Mouse (Mus musculus) stomach, embryonic 14.5 days (tissue): Measurements from ENCODE around the gene Adipoq. TPM values are rescaled to one million over a fixed set of nuclear protein-coding genes. Genes with fewer than 3 reads are reported as not detected.

Source experiments
- ATAC-seq: fragments of 200-750 bp; cut with Nextera tagmentation; 2 replicates; pipeline ENCODE4 v1.8.0; 2017; ENCODE audit warnings: low read depth, moderate TSS enrichment; ENCODE audit not compliant: insufficient number of reproducible peaks, insufficient read depth, low FRiP score
- H3K27ac ChIP-seq: fragments of 300-500 bp; sonication (generic); 2 replicates; pipeline ENCODE4 v1.5.1; 2014; ENCODE audit warnings: mild to moderate bottlenecking, low read length, moderate library complexity, mixed read lengths
- H3K27me3 ChIP-seq: fragments of 300-500 bp; sonication (generic); 2 replicates; pipeline ENCODE4 v1.6.1; 2014; ENCODE audit warnings: low read length, control low read depth, mixed read lengths; ENCODE audit not compliant: control insufficient read depth, insufficient read depth
- H3K36me3 ChIP-seq: fragments of 300-500 bp; sonication (generic); 2 replicates; pipeline ENCODE4 v1.6.1; 2014; ENCODE audit warnings: mild to moderate bottlenecking, control low read depth, low read length, moderate library complexity, mixed read lengths; ENCODE audit not compliant: control insufficient read depth, insufficient read depth
- H3K4me1 ChIP-seq: fragments of 300-500 bp; sonication (generic); 2 replicates; pipeline ENCODE4 v1.6.1; 2014; ENCODE audit warnings: low read length, control low read depth, mixed read lengths; ENCODE audit not compliant: control insufficient read depth, insufficient read depth
- H3K4me2 ChIP-seq: fragments of 300-500 bp; sonication (generic); replicated peaks from 2 replicates; pipeline ENCODE4 v1.6.1; 2014; ENCODE audit warnings: low read depth, low read length, control low read depth
- H3K4me3 ChIP-seq: fragments of 300-500 bp; sonication (generic); 2 replicates; pipeline ENCODE4 v1.5.1; 2014; ENCODE audit warnings: low read depth, low read length, control low read depth
- H3K9ac ChIP-seq: fragments of 300-500 bp; sonication (generic); replicated peaks from 2 replicates; pipeline ENCODE4 v1.6.1; 2014; ENCODE audit warnings: low read depth, mild to moderate bottlenecking, control low read depth, low read length, moderate library complexity, mixed read lengths
- H3K9me3 ChIP-seq: fragments of 300-500 bp; sonication (generic); 2 replicates; pipeline ENCODE4 v1.6.1; 2016; ENCODE audit warnings: low read depth, low read length, control low read depth; ENCODE audit not compliant: control insufficient read depth
- WGBS: fragments of 180-500 bp; shearing (Covaris S2); extraction: QIAGEN DNeasy Blood & Tissue Kit; methylation state at CpG from one replicate; pipeline ENCODE4 v1.1.7; 2014; 5-methylcytosine and 5-hydroxymethylcytosine counted together
- polyA plus RNA-seq: library from polyadenylated mRNA; unstranded; fragments of >200 nt; fragmentation: Nextera tagmentation; extraction: Ambion mirVana; gene quantifications from 2 replicates; pipeline ENCODE4 v1.2.1, GENCODE M21; 2014

Gene Adipoq
- polyA plus RNA-seq, 1 experiment from 2014 or later, result not detected

- Histone ChIP-seq H3K9me3 (no peaks in the 10 kb centered on the region), H3K27me3 (no peaks in the 10 kb centered on the region), H3K9ac (no peak overlapping the region), H3K4me3 (no peak overlapping the region), H3K4me2 (no peak overlapping the region), H3K36me3 (peaks cover 23% of the 10 kb centered on the region), H3K27ac (no peak overlapping the region), H3K4me1 (peaks cover 10% of the 10 kb centered on the region)
- no peak for ATAC-seq
- 94% methylated on average over 4 of the region's 4 CpGs for WGBS
Measured at GRCm38 (mm10) chr16:23124398-23124797, 21.9 kb upstream of the Adipoq start.

- WGBS, result 0% methylated on average over 4 of the region's 4 CpGs
- Histone ChIP-seq H3K9ac (peak overlapping the region; percentile 82), H3K36me3 (peaks cover 4% of the 10 kb centered on the region), H3K4me2 (peak overlapping the region; percentile 89), H3K27me3 (no peaks in the 10 kb centered on the region), H3K4me1 (peaks cover 10% of the 10 kb centered on the region), H3K27ac (peak overlapping the region; percentile 98), H3K4me3 (peak overlapping the region; percentile 60), H3K9me3 (no peaks in the 10 kb centered on the region)
- peak; percentile 17; the same call in 1 of the 2 replicates for ATAC-seq
Measured at GRCm38 (mm10) chr16:23127311-23127672, 19.0 kb upstream of the Adipoq start.

GRCm38 (mm10) chr16:23127673-23128375, 18.5 kb upstream of the Adipoq start, which contains the start of gene Rfc4:
Rfc4 (minus strand) TSS chr16:23127737.
- H3K4me3 ChIP-seq, result peak within 1 kb of the TSS; percentile 60
- H3K4me2 ChIP-seq, result peak within 1 kb of the TSS; percentile 89
- under 1% methylated on average over 51 of the region's 51 CpGs for WGBS
- peak within 1 kb of the TSS; percentile 98 for H3K27ac ChIP-seq
- H3K36me3 ChIP-seq, result no peaks in the 10 kb centered on the region
- ATAC-seq, result peak; percentile 91
- H3K4me1 ChIP-seq, result peaks cover 10% of the 10 kb centered on the region
- no peaks in the 10 kb centered on the region for H3K9me3 ChIP-seq
- no peaks in the 10 kb centered on the region for H3K27me3 ChIP-seq
- peak within 1 kb of the TSS; percentile 82 for H3K9ac ChIP-seq

GRCm38 (mm10) chr16:23130303-23130702, 16.0 kb upstream of the Adipoq start:
- ATAC-seq, result no peak
- H3K4me1 ChIP-seq, result peaks cover 10% of the 10 kb centered on the region
- H3K27me3 ChIP-seq, result no peaks in the 10 kb centered on the region
- no peak overlapping the region for H3K9ac ChIP-seq
- no peak overlapping the region for H3K4me2 ChIP-seq
- WGBS, result 88% methylated on average over 3 of the region's 3 CpGs
- no peaks in the 10 kb centered on the region for H3K36me3 ChIP-seq
- H3K27ac ChIP-seq, result no peak overlapping the region
- H3K9me3 ChIP-seq, result no peaks in the 10 kb centered on the region
- no peak overlapping the region for H3K4me3 ChIP-seq

GRCm38 (mm10) chr16:23132336-23132735, 14.0 kb upstream of the Adipoq start:
- H3K4me2 ChIP-seq, result no peak overlapping the region
- H3K9me3 ChIP-seq, result no peaks in the 10 kb centered on the region
- H3K27me3 ChIP-seq, result no peaks in the 10 kb centered on the region
- H3K9ac ChIP-seq, result no peak overlapping the region
- H3K4me3 ChIP-seq, result no peak overlapping the region
- no peak overlapping the region for H3K27ac ChIP-seq
- no peak for ATAC-seq
- H3K36me3 ChIP-seq, result no peaks in the 10 kb centered on the region
- 88% methylated on average over 1 of the region's 1 CpGs for WGBS
- peaks cover 4% of the 10 kb centered on the region; the same call in 1 of the 2 replicates for H3K4me1 ChIP-seq

- Histone ChIP-seq H3K27ac (no peak overlapping the region), H3K9ac (no peak overlapping the region), H3K4me2 (no peak overlapping the region), H3K9me3 (no peaks in the 10 kb centered on the region), H3K27me3 (no peaks in the 10 kb centered on the region), H3K36me3 (no peaks in the 10 kb centered on the region), H3K4me1 (no peaks in the 10 kb centered on the region), H3K4me3 (no peak overlapping the region)
- WGBS, result 17% methylated on average over 11 of the region's 11 CpGs
- ATAC-seq, result no peak
Measured at GRCm38 (mm10) chr16:23135421-23136149, 10.8 kb upstream of the Adipoq start.

- no peak for ATAC-seq
- Histone ChIP-seq H3K27ac (no peak overlapping the region), H3K4me2 (no peak overlapping the region), H3K9ac (no peak overlapping the region), H3K27me3 (no peaks in the 10 kb centered on the region), H3K4me3 (no peak overlapping the region), H3K36me3 (no peaks in the 10 kb centered on the region), H3K9me3 (no peaks in the 10 kb centered on the region), H3K4me1 (no peaks in the 10 kb centered on the region)
- 63% methylated on average over 4 of the region's 4 CpGs for WGBS
Measured at GRCm38 (mm10) chr16:23136406-23136970, 9.8 kb upstream of the Adipoq start.

GRCm38 (mm10) chr16:23140911-23141310, 5.4 kb upstream of the Adipoq start:
- no peak overlapping the region for H3K4me3 ChIP-seq
- H3K4me1 ChIP-seq, result no peaks in the 10 kb centered on the region
- no peak for ATAC-seq
- H3K9me3 ChIP-seq, result no peaks in the 10 kb centered on the region
- H3K9ac ChIP-seq, result no peak overlapping the region
- H3K27me3 ChIP-seq, result no peaks in the 10 kb centered on the region
- H3K36me3 ChIP-seq, result no peaks in the 10 kb centered on the region
- H3K4me2 ChIP-seq, result no peak overlapping the region
- no peak overlapping the region for H3K27ac ChIP-seq
- 94% methylated on average over 3 of the region's 3 CpGs for WGBS
